Comparison of ENCODE assay signal across 8 mouse cellular contexts in the genomic region with DNA sequence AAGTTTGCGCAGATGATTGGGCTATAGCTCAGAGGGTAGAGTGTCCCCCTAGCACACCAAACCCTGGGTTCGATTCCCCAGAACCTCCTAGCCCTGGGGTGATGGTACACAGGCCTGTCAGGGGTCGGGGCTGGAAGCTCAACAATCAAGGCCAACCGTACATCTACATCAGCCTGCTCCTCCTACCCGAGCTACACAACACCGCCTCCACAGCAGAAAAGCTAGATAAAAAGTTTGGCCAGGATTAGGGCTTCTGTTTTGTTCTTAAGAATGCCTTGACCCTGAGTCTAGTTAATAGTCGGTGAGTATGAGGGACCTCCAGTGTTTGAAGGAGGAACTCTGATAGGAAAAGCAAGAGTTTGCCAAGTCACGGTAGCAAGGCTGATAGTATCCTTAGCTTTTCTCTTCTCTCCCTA. TPM values are rescaled to one million over a fixed set of nuclear protein-coding genes. Genes with fewer than 3 reads are reported as not detected.
DNase-seq lines count a peak whose midpoint lies in the region; ATAC-seq and TF ChIP-seq lines count a peak whose summit lies in the region.

No protein-coding gene starts in this region.

- peak overlapping the region; percentile 97 for H3K27ac ChIP-seq in lung, embryonic 16.5 days (ENCODE audit: low read length)
- H3K27ac ChIP-seq in cortical plate, adult 2 months (ENCODE audit: insufficient read depth, low read length): no peak overlapping the region
- peak overlapping the region; percentile 85; the same call in 1 of the 2 replicates for H3K27ac ChIP-seq in intestine, embryonic 14.5 days (ENCODE audit: low read depth)
- H3K27ac ChIP-seq in neural tube, embryonic 14.5 days (ENCODE audit: low read depth, low read length): peak overlapping the region; percentile 97; the same call in 1 of the 2 replicates

- H3K4me1 ChIP-seq in lung, embryonic 16.5 days (replicated peaks; ENCODE audit: control insufficient read depth, insufficient read depth, low read length): peaks cover 5% of the 10 kb centered on the region
- H3K4me1 ChIP-seq in cortical plate, adult 2 months (ENCODE audit: control insufficient read depth, insufficient read depth, low read length): peaks cover 5% of the 10 kb centered on the region; the same call in 1 of the 2 replicates
- H3K4me1 ChIP-seq in intestine, embryonic 14.5 days (replicated peaks; ENCODE audit: control insufficient read depth, insufficient read depth, low read length): peaks cover 10% of the 10 kb centered on the region
- H3K4me1 ChIP-seq in neural tube, embryonic 14.5 days (ENCODE audit: control insufficient read depth, insufficient read depth, low read length): peaks cover 7% of the 10 kb centered on the region

- no peak for DNase-seq in lung, postnatal 25 days (ENCODE audit: low spot score)
- no peak for DNase-seq in intestine, embryonic 14.5 days (ENCODE audit: low spot score)
- no peak for DNase-seq in left cerebral cortex, postnatal 4 days
- DNase-seq in urinary bladder, adult 2 months (ENCODE audit: low spot score): no peak
- DNase-seq in cerebellum, adult 18-20 months: no peak

- peak overlapping the region; percentile 97 for H3K4me3 ChIP-seq in lung, embryonic 16.5 days (ENCODE audit: low read length)
- H3K4me3 ChIP-seq in cortical plate, adult 2 months (ENCODE audit: insufficient read depth, low read length): peak overlapping the region; percentile 91
- peak overlapping the region; percentile 81 for H3K4me3 ChIP-seq in intestine, embryonic 14.5 days (ENCODE audit: low read depth, low read length)
- peak overlapping the region; percentile 83 for H3K4me3 ChIP-seq in neural tube, embryonic 14.5 days (ENCODE audit: low read depth, low read length)

- no peak for TF ChIP-seq POLR2A in cortical plate, adult 2 months (IDR thresholded peaks at IDR 0.05; ENCODE audit: extremely low read depth, insufficient read depth, low read length)

- peak; percentile 13 for ATAC-seq in lung, embryonic 16.5 days (ENCODE audit: low read depth)
- ATAC-seq in intestine, embryonic 14.5 days (replicated peaks; ENCODE audit: low FRiP score, low TSS enrichment, low read depth): peak; percentile 21
- ATAC-seq in neural tube, embryonic 14.5 days (ENCODE audit: low read depth): peak; percentile 13; the same call in 1 of the 2 replicates

- 8% methylated on average over 8 of the region's 8 CpGs for WGBS in lung, embryonic 16.5 days
- WGBS in intestine, embryonic 14.5 days: 15% methylated on average over 8 of the region's 8 CpGs
- WGBS in neural tube, embryonic 14.5 days: 38% methylated on average over 8 of the region's 8 CpGs

- H3K9ac ChIP-seq in lung, embryonic 16.5 days (ENCODE audit: low read length): peak overlapping the region; percentile 95
- H3K9ac ChIP-seq in intestine, embryonic 14.5 days (ENCODE audit: low read length): peak overlapping the region; percentile 76
- peak overlapping the region; percentile 94 for H3K9ac ChIP-seq in neural tube, embryonic 14.5 days (replicated peaks; ENCODE audit: low read depth, low read length)

- peaks cover 20% of the 10 kb centered on the region for H3K36me3 ChIP-seq in lung, embryonic 16.5 days (ENCODE audit: control insufficient read depth, insufficient read depth, low read length)
- H3K36me3 ChIP-seq in intestine, embryonic 14.5 days (ENCODE audit: control insufficient read depth, insufficient read depth, low read length): peaks cover 36% of the 10 kb centered on the region
- H3K36me3 ChIP-seq in neural tube, embryonic 14.5 days (ENCODE audit: control insufficient read depth, insufficient read depth, low read length): peaks cover 5% of the 10 kb centered on the region; the same call in 1 of the 2 replicates

- H3K27me3 ChIP-seq in lung, embryonic 16.5 days (ENCODE audit: control insufficient read depth, insufficient read depth, low read depth, low read length): no peaks in the 10 kb centered on the region
- no peaks in the 10 kb centered on the region for H3K27me3 ChIP-seq in intestine, embryonic 14.5 days (replicated peaks; ENCODE audit: control insufficient read depth, insufficient read depth, low read length)
- no peaks in the 10 kb centered on the region for H3K27me3 ChIP-seq in neural tube, embryonic 14.5 days (ENCODE audit: control insufficient read depth, insufficient read depth, low read length)

- intact Hi-C loops in left cerebral cortex, postnatal 4 days (cut with DNase I): no loop called here

- no peak for TF ChIP-seq CTCF in cortical plate, adult 2 months (IDR thresholded peaks at IDR 0.05; ENCODE audit: extremely low read depth, insufficient read depth, low read length)

- peak overlapping the region; percentile 76 for H3K4me2 ChIP-seq in lung, embryonic 16.5 days (ENCODE audit: low read depth, low read length)
- H3K4me2 ChIP-seq in intestine, embryonic 14.5 days (ENCODE audit: low read length): peak overlapping the region; percentile 85
- peak overlapping the region; percentile 65 for H3K4me2 ChIP-seq in neural tube, embryonic 14.5 days (ENCODE audit: low read depth, low read length)

- H3K9me3 ChIP-seq in lung, embryonic 16.5 days (ENCODE audit: control insufficient read depth, low read length): no peaks in the 10 kb centered on the region
- H3K9me3 ChIP-seq in intestine, embryonic 14.5 days (ENCODE audit: control insufficient read depth, low read length): no peaks in the 10 kb centered on the region
- no peaks in the 10 kb centered on the region for H3K9me3 ChIP-seq in neural tube, embryonic 14.5 days (ENCODE audit: control insufficient read depth, low read length)

RNA-seq across cellular contexts. Expression of a gene that starts 1.5 kb away (rescaled TPM):
- 56.6 and 57.2 TPM in 2 replicates for polyA plus RNA-seq in lung, embryonic 16.5 days (2015; fragmentation: Nextera tagmentation; extraction: Ambion mirVana)
- polyA plus RNA-seq in cortical plate, adult 2 months (2012; rRNA removed): 159 and 160 TPM in 2 replicates
- 85.4 and 92.8 TPM in 2 replicates for polyA plus RNA-seq in intestine, embryonic 14.5 days (2014; fragmentation: Nextera tagmentation; extraction: Ambion mirVana)
- polyA plus RNA-seq in neural tube, embryonic 14.5 days (2014; fragmentation: Nextera tagmentation; extraction: Ambion mirVana): 92.0 and 102 TPM in 2 replicates
- total RNA-seq in left cerebral cortex, postnatal 4 days (2021): 100 to 1,000 TPM; 149 to 162 TPM
- 75.9 and 84.6 TPM in 2 replicates for polyA plus RNA-seq in urinary bladder, adult 2 months (2012; rRNA removed)

RNA-seq across cellular contexts. Expression of a gene that starts 7.5 kb away (rescaled TPM):
- 0.50 and 0.98 TPM in 2 replicates for polyA plus RNA-seq in lung, embryonic 16.5 days (2015; fragmentation: Nextera tagmentation; extraction: Ambion mirVana)
- polyA plus RNA-seq in cortical plate, adult 2 months (2012; rRNA removed): 117 and 126 TPM in 2 replicates
- polyA plus RNA-seq in intestine, embryonic 14.5 days (2014; fragmentation: Nextera tagmentation; extraction: Ambion mirVana): 2.9 and 3.3 TPM in 2 replicates
- polyA plus RNA-seq in neural tube, embryonic 14.5 days (2014; fragmentation: Nextera tagmentation; extraction: Ambion mirVana): 310 and 384 TPM in 2 replicates
- 100 to 1,000 TPM; 183 to 239 TPM for total RNA-seq in left cerebral cortex, postnatal 4 days (2021)
- polyA plus RNA-seq in urinary bladder, adult 2 months (2012; rRNA removed): 0.16 and 0.19 TPM in 2 replicates

Comparison
In these comparisons a context has a peak if more than half of its experiments do, and no peak if none do; other contexts are left out.
1. RNA of a gene that starts 7.5 kb away (polyA plus RNA-seq): 310 to 384 TPM in neural tube, embryonic 14.5 days and 117 to 126 TPM in cortical plate, adult 2 months; 2.9 to 3.3 TPM in intestine, embryonic 14.5 days, 0.50 to 0.98 TPM in lung, embryonic 16.5 days and 0.16 to 0.19 TPM in urinary bladder, adult 2 months; every median in the first group is over 10 times any median in the second.
2. Peak in every context shown above with its lines, with median percentiles within 50 percentile points of each other: ATAC-seq, H3K4me2 ChIP-seq, H3K4me3 ChIP-seq and H3K9ac ChIP-seq.